Mouse (Mus musculus) heart, embryonic 12.5 days (tissue): ENCODE measurements around the gene Fam53b. TPM values are rescaled to one million over a fixed set of nuclear protein-coding genes. Genes with fewer than 3 reads are reported as not detected.

Source experiments
- ATAC-seq: fragments of 200-750 bp; cut with Nextera tagmentation; 2 replicates; pipeline ENCODE4 v1.8.0; 2017; ENCODE audit warnings: moderate TSS enrichment, moderate library complexity; ENCODE audit not compliant: insufficient number of reproducible peaks, low FRiP score
- H3K27ac ChIP-seq: fragments of 300-500 bp; sonication (generic); 2 replicates; pipeline ENCODE4 v1.5.1; 2016; ENCODE audit warnings: mild to moderate bottlenecking, moderate library complexity; ENCODE audit not compliant: poor library complexity, severe bottlenecking
- H3K27me3 ChIP-seq: fragments of 300-500 bp; sonication (generic); replicated peaks from 2 replicates; pipeline ENCODE4 v1.6.1; 2016; ENCODE audit warnings: mild to moderate bottlenecking, moderate library complexity
- H3K36me3 ChIP-seq: fragments of 300-500 bp; sonication (generic); 2 replicates; pipeline ENCODE4 v1.6.1; 2016; ENCODE audit warnings: mild to moderate bottlenecking, moderate library complexity
- H3K4me1 ChIP-seq: fragments of 300-500 bp; sonication (generic); replicated peaks from 2 replicates; pipeline ENCODE4 v1.6.1; 2016; ENCODE audit warnings: mild to moderate bottlenecking
- H3K4me2 ChIP-seq: fragments of 300-500 bp; sonication (generic); 2 replicates; pipeline ENCODE4 v1.6.1; 2016; ENCODE audit warnings: mild to moderate bottlenecking, moderate library complexity
- H3K4me3 ChIP-seq: fragments of 300-500 bp; sonication (generic); 2 replicates; pipeline ENCODE4 v1.5.1; 2016; ENCODE audit warnings: mild to moderate bottlenecking
- H3K9ac ChIP-seq: fragments of 300-500 bp; sonication (generic); 2 replicates; pipeline ENCODE4 v1.6.1; 2016; ENCODE audit warnings: mild to moderate bottlenecking, moderate library complexity
- H3K9me3 ChIP-seq: fragments of 300-500 bp; sonication (generic); replicated peaks from 2 replicates; pipeline ENCODE4 v1.6.1; 2016; ENCODE audit warnings: mild to moderate bottlenecking, moderate library complexity
- WGBS: fragments of 180-500 bp; shearing (Covaris S2); methylation state at CpG from one replicate; pipeline ENCODE4 v1.1.7; 2016; 5-methylcytosine and 5-hydroxymethylcytosine counted together
- polyA plus RNA-seq: library from polyadenylated mRNA; unstranded; fragments of >200 nt; fragmentation: Nextera tagmentation; extraction: Ambion mirVana; gene quantifications from 2 replicates; pipeline ENCODE4 v1.2.1, GENCODE M21; 2016

Gene Fam53b
- polyA plus RNA-seq, 1 experiment from 2014 or later = 17.0 TPM

GRCm38 (mm10) chr7:132715259-132715658, 98.4 kb downstream of the Fam53b start:
- no peaks in the 10 kb centered on the region for H3K27me3 ChIP-seq
- H3K9me3 ChIP-seq = no peaks in the 10 kb centered on the region
- peaks cover 5% of the 10 kb centered on the region; the same call in 1 of the 2 replicates for H3K36me3 ChIP-seq
- H3K4me1 ChIP-seq = peaks cover 54% of the 10 kb centered on the region
- peak overlapping the region; percentile 4; the same call in 1 of the 2 replicates for H3K9ac ChIP-seq
- no peak overlapping the region for H3K4me2 ChIP-seq
- 89% methylated on average over 4 of the region's 4 CpGs for WGBS
- H3K27ac ChIP-seq = peak overlapping the region; percentile 97
- H3K4me3 ChIP-seq = no peak overlapping the region
- no peak for ATAC-seq

- 12% methylated on average over 6 of the region's 6 CpGs for WGBS
- Histone ChIP-seq H3K27ac (peak overlapping the region; percentile 97), H3K36me3 (peaks cover 5% of the 10 kb centered on the region; the same call in 1 of the 2 replicates), H3K4me3 (no peak overlapping the region), H3K27me3 (no peaks in the 10 kb centered on the region), H3K9me3 (no peaks in the 10 kb centered on the region), H3K4me2 (peak overlapping the region; percentile 1; the same call in 1 of the 2 replicates), H3K9ac (peak overlapping the region; percentile 4; the same call in 1 of the 2 replicates), H3K4me1 (peaks cover 50% of the 10 kb centered on the region)
- peak; percentile 81 for ATAC-seq
Measured at GRCm38 (mm10) chr7:132714236-132714923, 99.3 kb downstream of the Fam53b start.

DNA sequence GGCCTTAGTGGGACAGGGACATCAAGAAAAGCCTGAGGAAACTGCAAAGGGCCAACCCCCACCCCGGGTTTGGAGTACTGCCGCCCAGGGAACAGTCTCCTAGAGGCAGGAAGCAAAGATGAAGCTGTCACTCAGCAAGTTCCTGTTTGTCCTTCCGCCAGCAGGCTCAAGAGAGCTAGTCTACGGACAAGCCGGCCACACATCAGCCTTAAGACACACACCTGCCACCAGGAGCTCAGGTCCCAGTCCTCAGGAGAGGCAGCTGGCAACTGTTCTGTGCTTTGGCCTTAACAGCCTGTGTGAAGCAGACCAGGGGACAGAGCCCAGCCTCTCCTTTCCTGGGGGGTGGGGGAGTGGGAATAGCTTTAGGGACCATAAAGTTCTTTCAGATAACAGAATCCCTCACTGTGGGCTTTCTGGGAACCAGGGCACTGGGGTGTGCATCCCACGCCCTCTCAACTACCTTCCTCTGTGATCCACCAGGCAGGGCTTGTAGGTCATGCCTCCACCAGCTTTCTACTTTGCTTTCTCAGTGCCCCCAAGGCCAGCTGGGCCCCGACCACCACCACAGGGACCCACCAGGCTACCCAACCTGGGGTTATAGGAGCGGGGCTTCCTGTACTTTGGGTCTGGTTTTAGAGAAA, 100.1 kb downstream of the Fam53b start:
- Histone ChIP-seq H3K9me3 (no peaks in the 10 kb centered on the region), H3K9ac (peak overlapping the region; percentile 11), H3K27ac (peak overlapping the region; percentile 97), H3K4me2 (peak overlapping the region; percentile 21; the same call in 1 of the 2 replicates), H3K36me3 (peaks cover 5% of the 10 kb centered on the region; the same call in 1 of the 2 replicates), H3K27me3 (no peaks in the 10 kb centered on the region), H3K4me1 (peaks cover 50% of the 10 kb centered on the region), H3K4me3 (no peak overlapping the region)
- no peak for ATAC-seq
- WGBS = 39% methylated on average over 8 of the region's 8 CpGs

- 0 out of 2 replicates have a peak overlapping the region, but pooled peaks have one; percentile 1 for H3K9ac ChIP-seq
- H3K36me3 ChIP-seq = peaks cover 5% of the 10 kb centered on the region; the same call in 1 of the 2 replicates
Measured at GRCm38 (mm10) chr7:132712956-132713355, 100.7 kb downstream of the Fam53b start.

GRCm38 (mm10) chr7:132712044-132712708, 101.5 kb downstream of the Fam53b start:
- Histone ChIP-seq H3K4me2 (peak overlapping the region; percentile 15; the same call in 1 of the 2 replicates), H3K4me1 (peaks cover 50% of the 10 kb centered on the region), H3K27me3 (no peaks in the 10 kb centered on the region), H3K27ac (peak overlapping the region; percentile 43), H3K9me3 (no peaks in the 10 kb centered on the region), H3K4me3 (no peak overlapping the region), H3K9ac (peak overlapping the region; percentile 23; the same call in 1 of the 2 replicates), H3K36me3 (peaks cover 5% of the 10 kb centered on the region; the same call in 1 of the 2 replicates)
- WGBS = 44% methylated on average over 16 of the region's 16 CpGs
- no peak for ATAC-seq

More at GRCm38 (mm10) chr7:132712956-132713355, 100.7 kb downstream of the Fam53b start:
- H3K4me2 ChIP-seq = no peak overlapping the region
- ATAC-seq = no peak
- H3K27ac ChIP-seq = peak overlapping the region; percentile 97
- no peaks in the 10 kb centered on the region for H3K27me3 ChIP-seq
- no peak overlapping the region for H3K4me3 ChIP-seq
- H3K4me1 ChIP-seq = peaks cover 50% of the 10 kb centered on the region
- 68% methylated on average over 7 of the region's 7 CpGs for WGBS
- H3K9me3 ChIP-seq = no peaks in the 10 kb centered on the region

DNA sequence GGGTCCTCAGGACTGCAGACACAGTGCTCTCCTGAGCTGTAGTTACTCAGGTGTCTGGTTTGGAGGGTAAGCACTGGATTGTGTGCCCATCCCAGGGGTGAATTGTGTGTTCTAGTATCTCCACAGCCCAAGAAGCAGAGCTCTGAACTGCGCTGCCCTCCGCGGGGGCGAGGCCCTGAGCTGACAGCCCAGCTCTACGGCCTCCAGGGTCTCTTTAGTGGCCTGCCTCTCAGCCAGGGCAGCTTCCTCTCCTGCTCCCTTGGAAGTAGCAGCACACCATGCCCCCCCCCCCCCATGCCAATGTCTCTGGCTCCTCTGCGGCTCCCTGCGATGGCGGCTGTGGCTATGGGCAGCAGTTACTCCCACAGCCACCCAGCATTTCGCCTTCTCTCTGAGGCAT, 102.1 kb downstream of the Fam53b start:
- peak overlapping the region; percentile 23; the same call in 1 of the 2 replicates for H3K9ac ChIP-seq
- H3K36me3 ChIP-seq = peaks cover 5% of the 10 kb centered on the region; the same call in 1 of the 2 replicates
- no peak for ATAC-seq
- H3K27me3 ChIP-seq = no peaks in the 10 kb centered on the region
- no peak overlapping the region for H3K4me3 ChIP-seq
- H3K9me3 ChIP-seq = no peaks in the 10 kb centered on the region
- peaks cover 50% of the 10 kb centered on the region for H3K4me1 ChIP-seq
- 68% methylated on average over 9 of the region's 9 CpGs for WGBS
- peak overlapping the region; percentile 43 for H3K27ac ChIP-seq
- 0 out of 2 replicates have a peak overlapping the region, but pooled peaks have one; percentile 15 for H3K4me2 ChIP-seq

DNA sequence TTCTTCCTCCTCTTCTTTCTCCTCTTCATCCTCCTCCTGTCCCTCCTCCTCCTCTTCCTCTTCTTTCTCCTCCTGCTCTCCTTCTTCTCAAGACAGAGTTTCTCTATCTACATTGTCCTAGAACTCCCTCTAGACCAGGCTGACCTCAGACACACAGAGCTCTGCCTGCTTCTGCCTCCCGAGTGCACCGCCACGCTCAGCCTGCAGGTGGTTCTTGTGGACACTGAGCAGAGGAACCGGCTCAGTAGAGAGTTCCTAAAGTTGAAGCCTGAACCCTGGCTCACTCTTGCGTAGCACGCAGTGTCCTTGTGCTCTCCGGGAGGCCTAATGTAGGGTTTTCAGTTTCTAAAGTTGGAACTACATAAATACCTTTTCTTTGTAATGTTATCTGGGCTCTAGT, 108.6 kb downstream of the Fam53b start:
- no peak for ATAC-seq
- H3K27ac ChIP-seq = no peak overlapping the region
- no peak overlapping the region for H3K9ac ChIP-seq
- H3K4me2 ChIP-seq = no peak overlapping the region
- no peaks in the 10 kb centered on the region for H3K36me3 ChIP-seq
- no peak overlapping the region for H3K4me3 ChIP-seq
- H3K9me3 ChIP-seq = peaks cover 4% of the 10 kb centered on the region; the same call in 1 of the 2 replicates
- no peaks in the 10 kb centered on the region for H3K27me3 ChIP-seq
- WGBS = 85% methylated on average over 7 of the region's 7 CpGs
- peaks cover under 1% of the 10 kb centered on the region; the same call in 1 of the 2 replicates for H3K4me1 ChIP-seq

DNA sequence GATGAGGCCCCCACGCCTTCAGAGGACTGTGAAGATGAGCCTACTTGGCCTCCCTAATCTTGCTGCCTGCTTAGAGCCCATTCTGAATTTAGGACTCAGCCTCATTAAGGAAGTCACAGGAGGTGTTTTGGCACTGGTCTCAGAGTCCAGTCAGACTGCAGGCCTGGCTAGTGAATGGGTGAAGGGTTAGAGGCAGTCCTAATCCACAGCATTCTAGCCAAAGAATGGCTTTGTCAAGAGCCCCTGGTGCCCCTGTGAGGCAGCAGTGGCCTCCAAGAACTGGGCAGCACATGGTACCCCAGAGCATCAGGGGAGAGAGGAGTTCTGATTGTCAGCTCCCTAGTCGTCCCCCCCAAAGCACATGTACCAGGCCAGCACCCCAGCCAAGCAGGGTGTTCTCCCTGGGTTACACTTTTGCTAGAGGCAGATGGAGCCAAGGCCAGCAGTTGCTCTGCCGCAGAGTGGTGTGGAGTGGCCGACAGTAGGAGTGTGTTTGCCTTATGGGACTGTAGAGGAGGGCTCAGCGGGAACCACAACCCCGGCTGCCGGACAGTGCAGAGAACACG, 109.3 kb downstream of the Fam53b start:
- Histone ChIP-seq H3K4me3 (no peak overlapping the region), H3K27ac (no peak overlapping the region), H3K36me3 (no peaks in the 10 kb centered on the region), H3K4me1 (peaks cover 7% of the 10 kb centered on the region; the same call in 1 of the 2 replicates), H3K9me3 (peaks cover 4% of the 10 kb centered on the region; the same call in 1 of the 2 replicates), H3K4me2 (no peak overlapping the region), H3K27me3 (no peaks in the 10 kb centered on the region), H3K9ac (no peak overlapping the region)
- no peak for ATAC-seq
- WGBS = 87% methylated on average over 8 of the region's 8 CpGs

GRCm38 (mm10) chr7:132703515-132704309, 110.0 kb downstream of the Fam53b start:
- ATAC-seq = no peak
- H3K4me2 ChIP-seq = no peak overlapping the region
- peaks cover 4% of the 10 kb centered on the region; the same call in 1 of the 2 replicates for H3K9me3 ChIP-seq
- H3K4me3 ChIP-seq = no peak overlapping the region
- 79% methylated on average over 9 of the region's 9 CpGs for WGBS
- no peaks in the 10 kb centered on the region for H3K36me3 ChIP-seq
- no peak overlapping the region for H3K27ac ChIP-seq
- H3K27me3 ChIP-seq = no peaks in the 10 kb centered on the region
- peaks cover 7% of the 10 kb centered on the region; the same call in 1 of the 2 replicates for H3K4me1 ChIP-seq
- H3K9ac ChIP-seq = no peak overlapping the region

DNA sequence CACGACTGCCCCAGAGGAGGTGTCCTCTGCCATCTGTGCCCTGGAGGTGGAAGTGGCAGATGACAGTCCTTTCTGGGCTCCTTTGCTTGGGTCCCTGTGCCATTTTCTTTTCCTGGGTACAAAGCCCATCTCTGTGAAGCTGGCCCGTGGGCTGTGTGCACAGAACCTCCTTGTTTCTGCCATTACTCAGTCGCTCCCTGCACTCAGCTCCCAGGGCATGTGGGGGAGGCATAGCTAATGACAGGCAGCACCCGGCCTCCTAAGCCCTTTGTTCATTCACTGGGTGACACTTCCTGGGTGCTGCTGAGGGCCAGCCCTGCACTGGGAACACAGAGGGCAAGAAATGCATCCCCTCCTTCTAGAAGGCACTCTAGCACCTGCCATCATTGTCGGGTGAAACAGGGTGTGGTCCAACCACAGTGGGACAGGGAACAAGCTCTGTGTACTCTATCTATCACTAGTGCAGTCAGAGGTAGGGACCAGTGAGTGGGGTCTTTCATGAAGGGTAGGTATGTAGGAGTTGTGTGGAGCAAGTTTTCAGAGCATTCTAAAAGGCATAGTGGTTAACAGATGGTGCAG, 111.1 kb downstream of the Fam53b start:
- H3K4me1 ChIP-seq = peaks cover 7% of the 10 kb centered on the region; the same call in 1 of the 2 replicates

More for the DNA sequence above, 111.1 kb downstream of the Fam53b start:
- Histone ChIP-seq H3K27ac (no peak overlapping the region), H3K4me2 (no peak overlapping the region), H3K9me3 (peaks cover 4% of the 10 kb centered on the region; the same call in 1 of the 2 replicates), H3K27me3 (no peaks in the 10 kb centered on the region), H3K4me3 (no peak overlapping the region), H3K9ac (no peak overlapping the region), H3K36me3 (no peaks in the 10 kb centered on the region)
- 62% methylated on average over 5 of the region's 5 CpGs for WGBS
- no peak for ATAC-seq
